Mouse (Mus musculus) kidney, adult 2 months (tissue): ENCODE results near the gene Tnfrsf13b.

Experiments used
- CTCF ChIP-seq: fragments of 200-500 bp; conservative IDR thresholded peaks from 2 replicates; pipeline ENCODE4 v1.5.1; 2011; ENCODE audit warnings: low read depth, mild to moderate bottlenecking, control low read depth, low read length, moderate library complexity, mixed read lengths; ENCODE audit not compliant: insufficient read depth, insufficient read length
- POLR2A ChIP-seq: fragments of 200-500 bp; IDR thresholded peaks from one replicate; pipeline ENCODE4 v1.6.1; 2011; ENCODE audit warnings: low read depth, low read length, control low read depth

DNA sequence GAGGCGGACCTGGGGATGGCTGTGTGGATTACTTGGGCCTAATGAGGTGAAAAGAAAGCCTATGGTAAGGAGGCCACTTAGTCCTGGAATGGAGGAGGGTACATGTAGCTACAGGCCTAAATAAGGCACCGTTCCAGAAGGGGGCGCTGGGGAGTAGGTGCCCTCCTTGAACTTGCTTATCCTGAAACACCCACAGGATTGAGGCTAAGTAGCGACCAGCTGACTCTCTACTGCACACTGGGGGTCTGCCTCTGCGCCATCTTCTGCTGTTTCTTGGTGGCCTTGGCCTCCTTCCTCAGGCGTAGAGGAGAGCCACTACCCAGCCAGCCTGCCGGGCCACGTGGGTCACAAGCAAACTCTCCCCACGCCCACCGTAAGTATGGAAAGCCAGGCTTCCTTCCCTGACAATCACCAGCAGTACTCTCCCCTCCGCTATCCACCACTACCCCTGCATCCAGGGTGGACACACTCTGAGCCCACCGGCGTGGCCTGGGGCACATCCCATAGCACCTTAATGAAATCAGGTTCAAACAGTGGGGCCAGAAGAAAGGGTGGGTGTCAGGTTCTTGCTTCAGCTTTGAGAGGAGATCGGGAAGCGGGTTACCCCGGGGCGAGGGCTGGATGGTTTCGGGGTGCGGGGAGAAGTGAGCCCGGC is 20.2 kb downstream of the Tnfrsf13b start:
- TF ChIP-seq CTCF (peak; percentile 36), POLR2A (no peak)
